Mouse (Mus musculus) G1E (cell line): ENCODE measurements around the gene Ticam1.
A peak's percentile ranks its signal among the peaks of the same experiment; 100 is the strongest.

Source experiments
- CTCF ChIP-seq: IDR thresholded peaks from 2 replicates; pipeline ENCODE4 v1.5.1; 2012; ENCODE audit warnings: low read depth, low read length, inconsistent platforms, mixed read lengths
- GATA1 ChIP-seq: IDR thresholded peaks from 2 replicates; pipeline ENCODE4 v1.6.1; 2012; ENCODE audit warnings: borderline replicate concordance, low read length, inconsistent platforms, mixed read lengths
- POLR2AphosphoS5 ChIP-seq: IDR thresholded peaks from 2 replicates; pipeline ENCODE4 v1.6.1; 2012; ENCODE audit warnings: low read depth, low read length, inconsistent platforms; ENCODE audit not compliant: insufficient replicate concordance

- no peak for TF ChIP-seq CTCF
- no peak for TF ChIP-seq GATA1
- TF ChIP-seq POLR2AphosphoS5: 0 out of 2 replicates have a peak, but pooled peaks have one; percentile 47
Observed at GRCm38 (mm10) chr17:56324419-56324818, 47.8 kb upstream of the Ticam1 start.
